Mouse (Mus musculus): ENCODE results near the gene P3h4.

- no peak for TF ChIP-seq CTCF (IDR thresholded peaks at IDR 0.05; ENCODE audit: control insufficient read depth, insufficient read depth, insufficient read length)
- TF ChIP-seq USF1 (IDR thresholded peaks at IDR 0.05; ENCODE audit: low read depth): no peak
Observed at GRCm38 (mm10) chr11:100377989-100378388, 36.6 kb downstream of the P3h4 start.

All from C2C12 (cell line).